Mouse (Mus musculus): ENCODE measurements around the gene Zfp326.

DNA sequence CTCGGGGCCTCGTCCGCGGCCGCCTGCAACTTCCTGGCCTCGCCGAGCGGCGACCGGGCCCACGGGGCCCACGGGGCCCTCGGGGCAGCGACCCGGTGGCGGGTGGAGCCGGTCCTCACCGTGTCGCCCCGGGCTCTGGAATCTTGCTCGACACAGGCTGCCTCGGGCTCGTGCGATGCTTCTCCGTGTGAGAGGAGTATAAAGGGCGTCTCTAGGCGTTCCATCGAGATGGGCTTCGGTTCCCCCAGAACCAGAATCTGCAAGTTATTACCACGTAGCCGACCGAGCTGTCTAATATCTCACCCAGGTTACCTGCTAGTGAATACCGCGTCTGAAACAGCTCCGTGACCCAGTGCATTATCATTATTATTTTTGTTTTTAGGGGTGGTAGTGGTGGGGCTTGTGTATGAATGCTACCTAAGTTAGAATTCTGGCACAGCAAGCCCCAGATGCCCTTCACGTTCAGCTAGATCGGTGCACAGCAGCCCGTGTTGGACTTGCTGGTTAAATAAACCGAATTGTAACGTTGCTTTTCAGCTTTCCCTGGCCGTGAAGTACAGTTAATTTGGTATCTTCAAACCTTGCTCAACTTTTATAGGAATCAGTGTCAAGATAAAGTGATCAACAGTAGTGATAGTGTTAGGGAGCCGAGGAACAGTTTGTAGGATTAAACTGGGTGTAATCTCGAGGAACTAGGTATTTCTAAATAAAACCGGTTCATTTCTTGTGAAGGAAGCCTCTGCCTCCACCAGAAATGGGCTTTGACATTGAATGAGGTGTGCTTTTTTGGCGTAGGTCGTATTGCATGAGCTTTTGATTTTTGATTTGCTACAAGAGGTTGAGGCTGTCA is 785 bp downstream of the Zfp326 start:
- TF ChIP-seq CTCF (IDR thresholded peaks at IDR 0.05; ENCODE audit: low read depth, low read length): no peak
- TF ChIP-seq GATA1 (IDR thresholded peaks at IDR 0.05; ENCODE audit: borderline replicate concordance, low read length): no peak
- no peak for TF ChIP-seq POLR2AphosphoS5 (IDR thresholded peaks at IDR 0.05; ENCODE audit: insufficient replicate concordance, low read depth, low read length)
- no peak for TF ChIP-seq TAL1 (conservative IDR thresholded peaks at IDR 0.05; ENCODE audit: low read depth, low read length)

Measured in G1E (cell line).